Mouse (Mus musculus) liver, embryonic 16.5 days (tissue): ENCODE data around the gene Lrp6. TPM values are rescaled to one million over a fixed set of nuclear protein-coding genes. Genes with fewer than 3 reads are reported as not detected.

Experiments used
- ATAC-seq: fragments of 200-750 bp; cut with Nextera tagmentation; 2 replicates; pipeline ENCODE4 v1.8.0; 2017; ENCODE audit warnings: low read depth, mild to moderate bottlenecking, moderate number of reproducible peaks, moderate library complexity
- H3K27ac ChIP-seq: fragments of 300-500 bp; sonication (generic); 2 replicates; pipeline ENCODE4 v1.5.1; 2014; ENCODE audit warnings: mild to moderate bottlenecking, low read length
- H3K27me3 ChIP-seq: fragments of 300-500 bp; sonication (generic); 2 replicates; pipeline ENCODE4 v1.6.1; 2014; ENCODE audit warnings: low read depth, low read length, mixed read lengths; ENCODE audit not compliant: control insufficient read depth, insufficient read depth
- H3K36me3 ChIP-seq: fragments of 300-500 bp; sonication (generic); 2 replicates; pipeline ENCODE4 v1.6.1; 2014; ENCODE audit warnings: mild to moderate bottlenecking; ENCODE audit not compliant: control insufficient read depth, insufficient read depth
- H3K4me1 ChIP-seq: fragments of 300-500 bp; sonication (generic); 2 replicates; pipeline ENCODE4 v1.6.1; 2014; ENCODE audit warnings: low read depth, low read length, mixed read lengths; ENCODE audit not compliant: control insufficient read depth
- H3K4me2 ChIP-seq: fragments of 300-500 bp; sonication (generic); 2 replicates; pipeline ENCODE4 v1.6.1; 2014; ENCODE audit warnings: low read depth, low read length, mixed read lengths
- H3K4me3 ChIP-seq: fragments of 300-500 bp; sonication (generic); 2 replicates; pipeline ENCODE4 v1.5.1; 2014; ENCODE audit warnings: low read depth, mild to moderate bottlenecking, low read length
- H3K9ac ChIP-seq: fragments of 300-500 bp; sonication (generic); 2 replicates; pipeline ENCODE4 v1.6.1; 2014; ENCODE audit warnings: low read depth, low read length
- H3K9me3 ChIP-seq: fragments of 300-500 bp; sonication (generic); replicated peaks from 2 replicates; pipeline ENCODE4 v1.6.1; 2016; ENCODE audit warnings: low read length; ENCODE audit not compliant: control insufficient read depth
- WGBS: fragments of 180-500 bp; shearing (Covaris S2); extraction: QIAGEN DNeasy Blood & Tissue Kit; methylation state at CpG from one replicate; pipeline ENCODE4 v1.1.7; 2014; ENCODE audit not compliant: insufficient replicate concordance; 5-methylcytosine and 5-hydroxymethylcytosine counted together
- polyA plus RNA-seq: library from polyadenylated mRNA; unstranded; fragments of >200 nt; fragmentation: Nextera tagmentation; extraction: Ambion mirVana; gene quantifications from 2 replicates; pipeline ENCODE4 v1.2.1, GENCODE M21; 2015

Gene Lrp6
- polyA plus RNA-seq, 1 experiment from 2014 or later, result 7.8 TPM

DNA sequence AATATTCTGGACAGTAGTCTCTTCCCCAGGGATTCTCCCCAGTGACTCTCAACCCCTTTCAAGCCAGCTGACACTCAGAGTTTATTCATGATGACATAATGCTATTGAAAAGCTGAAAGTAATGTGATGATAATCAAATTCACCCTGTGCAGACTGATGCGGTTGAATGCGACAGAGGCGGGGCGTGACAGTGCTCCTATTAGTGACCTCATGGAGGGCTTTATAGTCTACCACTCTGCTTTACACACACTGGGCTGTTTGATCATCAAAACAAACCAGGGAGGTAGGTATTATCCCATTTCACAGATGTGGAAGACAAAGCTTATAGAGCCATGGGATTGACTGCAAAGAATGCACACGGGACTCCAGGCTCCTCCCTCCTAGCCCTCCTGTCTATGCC is 15.3 kb upstream of the Lrp6 start:
- ATAC-seq, result no peak
- no peaks in the 10 kb centered on the region for H3K27me3 ChIP-seq
- no peak overlapping the region for H3K27ac ChIP-seq
- H3K9me3 ChIP-seq, result no peaks in the 10 kb centered on the region
- no peak overlapping the region for H3K9ac ChIP-seq
- H3K4me3 ChIP-seq, result no peak overlapping the region
- 74% methylated on average over 5 of the region's 5 CpGs for WGBS
- H3K4me2 ChIP-seq, result no peak overlapping the region
- H3K4me1 ChIP-seq, result no peaks in the 10 kb centered on the region
- no peaks in the 10 kb centered on the region for H3K36me3 ChIP-seq

DNA sequence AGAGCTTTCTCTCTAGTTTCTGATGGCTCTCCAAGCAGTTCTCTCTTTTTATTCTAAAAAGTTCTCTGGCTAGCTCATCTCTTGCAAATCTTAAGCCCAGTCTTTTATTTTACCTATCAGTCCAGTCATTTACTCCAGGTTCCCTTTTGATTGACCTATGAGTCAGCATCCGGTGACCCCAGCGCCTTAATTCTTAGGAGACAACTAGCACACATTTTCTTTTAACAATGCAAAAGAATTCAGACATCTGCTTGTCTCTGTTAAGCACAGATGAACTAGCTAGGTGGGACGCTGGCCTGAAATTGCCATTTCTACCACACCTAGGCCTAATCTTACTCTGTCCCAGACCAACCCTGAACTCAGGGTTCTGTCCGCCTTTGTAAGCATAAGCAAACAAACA is 12.7 kb upstream of the Lrp6 start:
- H3K4me1 ChIP-seq, result no peaks in the 10 kb centered on the region
- H3K4me2 ChIP-seq, result no peak overlapping the region
- H3K27ac ChIP-seq, result no peak overlapping the region
- no peaks in the 10 kb centered on the region for H3K36me3 ChIP-seq
- H3K4me3 ChIP-seq, result no peak overlapping the region
- ATAC-seq, result no peak
- H3K27me3 ChIP-seq, result no peaks in the 10 kb centered on the region
- no peaks in the 10 kb centered on the region for H3K9me3 ChIP-seq
- no peak overlapping the region for H3K9ac ChIP-seq
- 71% methylated on average over 4 of the region's 4 CpGs for WGBS

DNA sequence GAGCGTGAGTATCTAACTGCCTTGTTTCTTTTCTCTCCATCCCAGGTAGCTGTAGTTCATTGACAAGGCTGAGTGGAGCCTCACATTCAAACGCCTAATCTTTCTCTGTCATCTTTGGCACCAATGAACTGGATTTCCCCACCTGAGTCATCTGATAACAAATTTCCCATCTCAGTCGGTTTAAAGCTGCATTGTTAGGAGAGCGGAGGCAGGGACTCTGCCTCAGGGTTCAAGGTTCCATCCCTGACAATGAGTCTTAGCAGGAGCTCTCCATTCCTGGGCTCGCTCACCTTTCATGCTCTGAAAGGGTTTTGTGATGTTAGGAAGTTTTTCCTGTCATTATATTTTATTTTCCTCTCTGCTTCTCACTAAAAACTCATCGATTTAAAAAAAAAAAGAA is 11.3 kb upstream of the Lrp6 start:
- Histone ChIP-seq H3K27ac (no peak overlapping the region), H3K4me1 (no peaks in the 10 kb centered on the region), H3K9me3 (no peaks in the 10 kb centered on the region), H3K27me3 (no peaks in the 10 kb centered on the region), H3K36me3 (no peaks in the 10 kb centered on the region), H3K4me2 (no peak overlapping the region), H3K9ac (no peak overlapping the region), H3K4me3 (no peak overlapping the region)
- no peak for ATAC-seq
- 52% methylated on average over 6 of the region's 6 CpGs for WGBS

DNA sequence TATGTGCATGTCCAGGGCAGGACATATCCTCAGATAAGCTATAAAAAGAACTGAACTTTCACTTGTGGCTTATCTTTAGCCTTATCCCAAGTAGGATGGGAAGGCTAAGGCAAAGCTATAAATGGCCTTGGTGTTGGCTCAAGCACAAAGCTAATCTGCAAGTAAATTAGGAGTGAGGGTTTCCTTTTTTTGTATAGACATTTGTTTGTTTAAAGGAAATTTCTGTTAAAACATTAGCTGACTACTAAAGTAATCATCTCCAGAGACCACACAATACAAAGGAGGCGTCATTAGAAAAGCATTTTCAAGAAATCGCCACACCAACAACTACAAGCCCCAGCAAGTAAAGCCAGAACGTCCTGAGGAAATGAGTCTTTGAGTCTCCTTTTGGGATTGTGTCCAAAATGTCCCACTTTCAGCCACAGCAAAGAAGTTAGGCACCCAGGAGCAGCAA is 8.6 kb upstream of the Lrp6 start:
- no peaks in the 10 kb centered on the region for H3K4me1 ChIP-seq
- H3K27me3 ChIP-seq, result no peaks in the 10 kb centered on the region
- no peak overlapping the region for H3K9ac ChIP-seq
- no peaks in the 10 kb centered on the region for H3K36me3 ChIP-seq
- H3K27ac ChIP-seq, result no peak overlapping the region
- H3K4me3 ChIP-seq, result no peak overlapping the region
- H3K4me2 ChIP-seq, result no peak overlapping the region
- no peak for ATAC-seq
- 49% methylated on average over 3 of the region's 3 CpGs for WGBS
- no peaks in the 10 kb centered on the region for H3K9me3 ChIP-seq

DNA sequence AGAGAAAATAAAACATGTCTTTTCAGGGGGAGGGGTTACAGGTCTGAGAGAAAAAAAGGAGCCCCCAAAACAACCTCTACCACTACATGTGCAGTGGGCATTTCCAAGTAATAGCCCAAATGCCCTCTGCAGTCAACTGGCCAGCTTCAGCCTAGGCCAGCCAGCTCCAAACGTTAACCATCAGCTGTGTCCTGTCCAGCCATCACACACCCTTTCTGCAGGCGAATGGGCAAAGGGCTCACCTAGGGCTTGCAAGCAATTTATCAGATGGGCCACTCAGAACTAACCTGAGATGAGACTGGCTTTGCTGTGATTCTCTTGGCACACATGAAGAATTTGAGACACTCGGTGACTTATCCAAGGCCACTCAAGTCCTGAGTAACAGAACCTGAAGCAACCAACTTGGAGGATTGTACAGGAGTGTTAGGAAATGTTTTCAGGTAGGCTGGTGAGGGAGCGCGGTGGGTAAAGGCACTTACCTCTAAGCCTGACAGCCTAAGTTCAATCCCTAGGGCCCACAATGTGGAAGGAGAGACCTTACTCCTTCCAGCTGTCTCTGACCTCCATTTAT is 1.3 kb upstream of the Lrp6 start:
- Histone ChIP-seq H3K9ac (no peak overlapping the region), H3K36me3 (no peaks in the 10 kb centered on the region), H3K4me3 (no peak overlapping the region), H3K27me3 (no peaks in the 10 kb centered on the region), H3K4me1 (peaks cover 5% of the 10 kb centered on the region), H3K4me2 (no peak overlapping the region), H3K9me3 (no peaks in the 10 kb centered on the region), H3K27ac (no peak overlapping the region)
- ATAC-seq, result no peak
- WGBS, result 78% methylated on average over 5 of the region's 5 CpGs

DNA sequence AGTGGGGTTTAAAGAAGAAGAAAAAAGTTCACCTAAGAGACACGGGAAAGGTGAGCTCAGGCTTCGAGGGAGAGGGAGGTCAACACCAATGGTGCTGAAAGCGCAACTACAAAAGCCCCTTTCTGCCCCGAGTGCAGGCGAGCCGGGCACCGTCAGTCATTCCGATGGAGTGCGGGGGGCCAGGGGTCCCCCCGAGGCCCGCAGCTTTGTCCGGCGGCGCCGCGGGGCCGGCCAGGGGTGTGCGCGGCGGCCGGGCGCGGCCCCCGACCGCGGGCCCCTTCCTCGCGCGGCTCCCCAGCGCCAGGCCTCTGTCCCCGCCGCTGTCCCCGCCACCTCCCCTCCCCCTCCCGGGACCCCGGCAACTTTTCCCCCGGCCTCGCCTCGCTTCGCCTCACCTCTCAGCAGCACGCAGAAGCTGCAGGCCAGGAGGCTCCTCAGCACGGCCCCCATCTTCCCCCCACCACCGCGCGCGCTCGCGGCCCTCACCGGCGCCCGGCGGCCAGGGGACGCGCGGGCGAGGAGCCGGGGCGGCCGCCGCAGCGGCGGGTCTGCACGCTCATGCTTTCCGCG is 432 bp downstream of the Lrp6 start:
- Histone ChIP-seq H3K4me1 (peaks cover 5% of the 10 kb centered on the region), H3K36me3 (no peaks in the 10 kb centered on the region), H3K9me3 (no peaks in the 10 kb centered on the region), H3K27me3 (no peaks in the 10 kb centered on the region), H3K4me2 (peak overlapping the region; percentile 74), H3K9ac (peak overlapping the region; percentile 89), H3K4me3 (peak overlapping the region; percentile 88), H3K27ac (peak overlapping the region; percentile 79)
- WGBS, result 0% methylated on average over 48 of the region's 64 CpGs
- peak; percentile 30 for ATAC-seq

DNA sequence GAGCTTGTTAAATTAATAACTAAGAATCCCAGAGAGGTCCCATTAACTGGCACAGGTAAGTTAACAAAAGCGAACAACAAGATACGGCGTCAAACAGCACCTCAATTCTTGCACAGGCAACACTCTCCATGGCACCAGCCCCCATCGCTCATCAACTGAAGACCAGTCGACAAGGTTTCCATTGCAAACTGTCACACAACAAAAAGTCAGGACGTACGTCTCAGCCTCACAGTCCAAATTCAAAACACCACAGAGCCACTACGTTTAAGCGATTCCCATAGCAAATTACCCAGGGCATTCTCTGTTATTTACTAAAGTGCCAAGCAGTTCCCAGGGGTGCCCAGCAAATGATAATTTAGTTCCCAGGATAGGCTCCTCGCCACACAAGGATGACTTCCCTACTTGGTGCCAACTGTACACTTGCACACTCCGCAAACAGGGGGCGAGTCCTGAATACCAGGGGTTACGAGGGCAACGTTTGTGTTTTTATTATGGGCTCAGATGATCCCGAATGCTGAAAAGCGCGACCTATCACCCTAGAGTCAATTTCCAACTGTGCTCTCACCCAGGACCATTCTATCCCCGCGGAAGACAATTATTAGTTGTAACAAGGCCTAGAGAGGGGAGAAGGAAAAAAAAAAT is 1.0 kb downstream of the Lrp6 start:
- no peak for ATAC-seq
- Histone ChIP-seq H3K4me1 (peaks cover 5% of the 10 kb centered on the region), H3K4me3 (peak overlapping the region; percentile 88), H3K9ac (peak overlapping the region; percentile 89), H3K27me3 (no peaks in the 10 kb centered on the region), H3K36me3 (no peaks in the 10 kb centered on the region), H3K27ac (peak overlapping the region; percentile 79), H3K4me2 (peak overlapping the region; percentile 74), H3K9me3 (no peaks in the 10 kb centered on the region)
- 2% methylated on average over 19 of the region's 19 CpGs for WGBS

DNA sequence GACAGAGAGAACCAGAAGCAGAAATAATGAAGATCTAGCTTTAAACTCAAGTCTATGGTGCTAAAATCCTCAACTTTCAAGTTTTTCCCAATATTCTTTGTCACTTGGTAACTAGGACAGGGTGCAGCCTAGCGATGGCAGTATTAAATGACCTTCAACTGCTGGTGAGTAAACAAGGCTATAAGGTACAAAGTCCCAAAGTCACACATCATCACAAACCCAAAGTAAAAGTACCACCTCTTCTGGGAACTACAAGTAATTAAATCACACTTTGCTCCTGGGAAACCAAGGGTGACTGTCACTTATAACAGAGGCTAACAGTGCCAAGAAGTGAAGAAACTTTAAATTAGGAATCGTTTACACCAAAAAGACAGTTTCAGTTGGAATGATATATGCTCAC is 2.2 kb downstream of the Lrp6 start:
- Histone ChIP-seq H3K4me1 (peaks cover 5% of the 10 kb centered on the region), H3K27ac (no peak overlapping the region), H3K9ac (no peak overlapping the region), H3K4me3 (no peak overlapping the region; the same call in 1 of the 2 replicates), H3K9me3 (no peaks in the 10 kb centered on the region), H3K27me3 (no peaks in the 10 kb centered on the region), H3K36me3 (no peaks in the 10 kb centered on the region), H3K4me2 (peak overlapping the region; percentile 48)
- WGBS, result 69% methylated on average over 2 of the region's 2 CpGs
- ATAC-seq, result no peak

DNA sequence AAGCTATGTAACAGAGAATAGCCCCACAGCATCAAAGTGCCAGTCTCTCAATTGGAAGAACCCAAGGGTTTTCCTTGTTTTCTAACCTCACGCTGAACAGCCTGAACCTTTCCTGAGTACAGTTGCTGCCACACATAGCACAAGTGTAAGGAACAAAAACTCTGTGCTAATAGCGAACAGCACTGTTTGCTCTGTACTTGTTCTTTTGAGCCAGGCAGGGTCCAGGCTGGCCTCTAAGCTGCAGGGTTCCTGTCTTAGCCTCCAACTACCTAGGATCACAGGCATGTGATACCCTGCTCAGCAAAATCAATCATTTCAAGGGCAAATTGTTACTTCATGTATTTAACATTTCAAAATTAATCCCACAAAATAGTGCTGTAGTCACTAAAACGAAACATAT is 7.1 kb downstream of the Lrp6 start:
- H3K27ac ChIP-seq, result 0 out of 2 replicates have a peak overlapping the region, but pooled peaks have one; percentile 1
- ATAC-seq, result 0 out of 2 replicates have a peak, but pooled peaks have one; percentile 26
- H3K4me2 ChIP-seq, result no peak overlapping the region
- no peaks in the 10 kb centered on the region for H3K9me3 ChIP-seq
- H3K27me3 ChIP-seq, result no peaks in the 10 kb centered on the region
- no peak overlapping the region for H3K9ac ChIP-seq
- H3K36me3 ChIP-seq, result no peaks in the 10 kb centered on the region
- peaks cover 5% of the 10 kb centered on the region for H3K4me1 ChIP-seq
- H3K4me3 ChIP-seq, result no peak overlapping the region
- 67% methylated on average over 3 of the region's 3 CpGs for WGBS
